Mouse (Mus musculus): ENCODE measurements at regions not wholly inside any gene's neighbourhood (a gene's known extent, or its start where the extent isn't known, plus 50 kb on each side); places are given as distances from the start of the nearest gene placed in this dataset.

- H3K79me2 ChIP-seq (replicated peaks; ENCODE audit: control insufficient read depth, extremely low read depth, insufficient read depth, poor library complexity, severe bottlenecking): no peaks in the 10 kb centered on the region
- no peak overlapping the region for H3K4me3 ChIP-seq (replicated peaks in 1 of 3; ENCODE audit: low read depth in 2 of 3, low read length in 2 of 3, poor library complexity in 1 of 3)
- H3K9me3 ChIP-seq (replicated peaks; ENCODE audit: low read length): peaks cover 34% of the 10 kb centered on the region
- no peaks in the 10 kb centered on the region for H3K27me3 ChIP-seq (replicated peaks)
- no peak overlapping the region for H3K9ac ChIP-seq (ENCODE audit: insufficient read depth, low read depth)
- no peak overlapping the region for H3K4me2 ChIP-seq (ENCODE audit: insufficient read depth, low read depth, poor library complexity, severe bottlenecking)
- no peaks in the 10 kb centered on the region for H3K4me1 ChIP-seq (ENCODE audit: control insufficient read depth in 1 of 2, insufficient read depth in 2 of 2)
- H3K27ac ChIP-seq (ENCODE audit: insufficient read depth, low read depth): no peak overlapping the region
- no peak for DNase-seq (ENCODE audit: extremely low read depth)
- dilution Hi-C loops (cut with MboI; ENCODE audit: extremely low pct_ligation_motif_present, extremely low pct_unique_long_range_greater_than_20kb, low sequenced_read_pairs): no loop called here
- H3K36me3 ChIP-seq (replicated peaks in 1 of 2; ENCODE audit: control insufficient read depth in 1 of 2, insufficient read depth in 1 of 2, low read length in 1 of 2): no peaks in the 10 kb centered on the region
- TF ChIP-seq PAX5 (IDR thresholded peaks at IDR 0.05; ENCODE audit: low read length) (no peak), POLR2A (IDR thresholded peaks at IDR 0.05; ENCODE audit: low read depth, low read length) (no peak), SIN3A (IDR thresholded peaks at IDR 0.05; ENCODE audit: low read length) (no peak), CHD1 (IDR thresholded peaks at IDR 0.05; ENCODE audit: low read depth, low read length) (no peak), CHD2 (IDR thresholded peaks at IDR 0.05; ENCODE audit: low read length) (no peak)
- in situ Hi-C loops (cut with MboI; ENCODE audit: low pct_ligation_motif_present, low pct_unique_long_range_greater_than_20kb, low sequenced_read_pairs): no loop called here
These were observed 121.1 kb upstream of the Kcnip4 start for GRCm38 (mm10) chr5:49645781-49646180.

- dilution Hi-C loops (cut with MboI; ENCODE audit: extremely low pct_ligation_motif_present, extremely low pct_unique_long_range_greater_than_20kb, low sequenced_read_pairs): no loop called here
These were observed 119.9 kb upstream of the Kcnip4 start for GRCm38 (mm10) chr5:49644606-49645005.

GRCm38 (mm10) chr5:49642439-49642838, 117.7 kb upstream of the Kcnip4 start:
- no peak for DNase-seq (ENCODE audit: extremely low read depth)
- Histone ChIP-seq H3K4me2 (ENCODE audit: insufficient read depth, low read depth, poor library complexity, severe bottlenecking) (no peak overlapping the region), H3K27me3 (replicated peaks) (no peaks in the 10 kb centered on the region), H3K4me3 (replicated peaks in 1 of 3; ENCODE audit: low read depth in 2 of 3, low read length in 2 of 3, poor library complexity in 1 of 3) (no peak overlapping the region), H3K9ac (ENCODE audit: insufficient read depth, low read depth) (no peak overlapping the region), H3K27ac (ENCODE audit: insufficient read depth, low read depth) (no peak overlapping the region), H3K36me3 (replicated peaks in 1 of 2; ENCODE audit: control insufficient read depth in 1 of 2, insufficient read depth in 1 of 2, low read length in 1 of 2) (no peaks in the 10 kb centered on the region), H3K79me2 (replicated peaks; ENCODE audit: control insufficient read depth, extremely low read depth, insufficient read depth, poor library complexity, severe bottlenecking) (no peaks in the 10 kb centered on the region), H3K4me1 (ENCODE audit: control insufficient read depth in 1 of 2, insufficient read depth in 2 of 2) (no peaks in the 10 kb centered on the region), H3K9me3 (replicated peaks; ENCODE audit: low read length) (peaks cover 44% of the 10 kb centered on the region)
- dilution Hi-C loops (cut with MboI; ENCODE audit: extremely low pct_ligation_motif_present, extremely low pct_unique_long_range_greater_than_20kb, low sequenced_read_pairs) (no loop called here), in situ Hi-C loops (cut with MboI; ENCODE audit: low pct_ligation_motif_present, low pct_unique_long_range_greater_than_20kb, low sequenced_read_pairs) (no loop called here)
- no peak for TF ChIP-seq NRF1 (IDR thresholded peaks at IDR 0.05; ENCODE audit: low read depth, low read length)
- TF ChIP-seq RAD21 (IDR thresholded peaks at IDR 0.05; ENCODE audit: low read depth, low read length): no peak
- no peak for TF ChIP-seq USF1 (IDR thresholded peaks at IDR 0.05; ENCODE audit: low read depth, low read length)
- no peak for TF ChIP-seq BHLHE40 (IDR thresholded peaks at IDR 0.05; ENCODE audit: low read depth, low read length)
- TF ChIP-seq ETS1 (conservative IDR thresholded peaks at IDR 0.05; ENCODE audit: low read depth, low read length): no peak
- no peak for TF ChIP-seq MAX (IDR thresholded peaks at IDR 0.05; ENCODE audit: low read length)
- TF ChIP-seq NELFE (IDR thresholded peaks at IDR 0.05; ENCODE audit: low read depth, low read length): no peak
- no peak for TF ChIP-seq POLR2A (IDR thresholded peaks at IDR 0.05; ENCODE audit: low read depth, low read length)
- no peak for TF ChIP-seq PAX5 (IDR thresholded peaks at IDR 0.05; ENCODE audit: low read length)
- TF ChIP-seq UBTF (IDR thresholded peaks at IDR 0.05; ENCODE audit: low read depth, low read length): no peak
- no peak for TF ChIP-seq MXI1 (IDR thresholded peaks at IDR 0.05; ENCODE audit: low read depth, low read length)
- TF ChIP-seq ELF1 (IDR thresholded peaks at IDR 0.05; ENCODE audit: low read depth, low read length): no peak
- TF ChIP-seq JUND (conservative IDR thresholded peaks at IDR 0.05; ENCODE audit: low read depth, low read length): no peak
- TF ChIP-seq CHD1 (IDR thresholded peaks at IDR 0.05; ENCODE audit: low read depth, low read length): no peak
- TF ChIP-seq ZNF384 (IDR thresholded peaks at IDR 0.05; ENCODE audit: low read depth, low read length): no peak
- TF ChIP-seq POLR2AphosphoS2 (IDR thresholded peaks at IDR 0.05; ENCODE audit: low read depth, low read length): no peak
- no peak for TF ChIP-seq ZKSCAN1 (IDR thresholded peaks at IDR 0.05; ENCODE audit: borderline replicate concordance, low read depth, low read length)
- TF ChIP-seq SIN3A (IDR thresholded peaks at IDR 0.05; ENCODE audit: low read length): no peak
- no peak for TF ChIP-seq KAT2A (IDR thresholded peaks at IDR 0.05; ENCODE audit: insufficient replicate concordance, low read length)

More at GRCm38 (mm10) chr5:49644606-49645005, 119.9 kb upstream of the Kcnip4 start:
- H3K27me3 ChIP-seq (replicated peaks): no peaks in the 10 kb centered on the region
- no peak overlapping the region for H3K4me3 ChIP-seq (replicated peaks in 1 of 3; ENCODE audit: low read depth in 2 of 3, low read length in 2 of 3, poor library complexity in 1 of 3)
- in situ Hi-C loops (cut with MboI; ENCODE audit: low pct_ligation_motif_present, low pct_unique_long_range_greater_than_20kb, low sequenced_read_pairs): no loop called here
- no peaks in the 10 kb centered on the region for H3K36me3 ChIP-seq (replicated peaks in 1 of 2; ENCODE audit: control insufficient read depth in 1 of 2, insufficient read depth in 1 of 2, low read length in 1 of 2)
- peaks cover 40% of the 10 kb centered on the region for H3K9me3 ChIP-seq (replicated peaks; ENCODE audit: low read length)
- no peaks in the 10 kb centered on the region for H3K79me2 ChIP-seq (replicated peaks; ENCODE audit: control insufficient read depth, extremely low read depth, insufficient read depth, poor library complexity, severe bottlenecking)
- no peak for TF ChIP-seq IRF4 (IDR thresholded peaks at IDR 0.05; ENCODE audit: low read depth, low read length)
- no peak for TF ChIP-seq MAZ (IDR thresholded peaks at IDR 0.05; ENCODE audit: low read depth, low read length)
- TF ChIP-seq NRF1 (IDR thresholded peaks at IDR 0.05; ENCODE audit: low read depth, low read length): no peak
- no peak for TF ChIP-seq ETS1 (conservative IDR thresholded peaks at IDR 0.05; ENCODE audit: low read depth, low read length)
- TF ChIP-seq MEF2A (IDR thresholded peaks at IDR 0.05; ENCODE audit: borderline replicate concordance, low read depth, low read length): no peak
- TF ChIP-seq KAT2A (IDR thresholded peaks at IDR 0.05; ENCODE audit: insufficient replicate concordance, low read length): no peak
- no peak for TF ChIP-seq GABPA (IDR thresholded peaks at IDR 0.05; ENCODE audit: insufficient replicate concordance, low read depth, low read length)
- H3K9ac ChIP-seq (ENCODE audit: insufficient read depth, low read depth): no peak overlapping the region
- H3K4me1 ChIP-seq (ENCODE audit: control insufficient read depth in 1 of 2, insufficient read depth in 2 of 2): no peaks in the 10 kb centered on the region
- H3K4me2 ChIP-seq (ENCODE audit: insufficient read depth, low read depth, poor library complexity, severe bottlenecking): no peak overlapping the region
- H3K27ac ChIP-seq (ENCODE audit: insufficient read depth, low read depth): no peak overlapping the region
- no peak for DNase-seq (ENCODE audit: extremely low read depth)

All from CH12.LX (cell line).